Mouse (Mus musculus) C2C12 (cell line): ENCODE results near the gene Limch1. TPM values are rescaled to one million over a fixed set of nuclear protein-coding genes. Genes with fewer than 3 reads are reported as not detected.

Source experiments
- H3K27me3 ChIP-seq: one replicate; pipeline ENCODE4 v1.6.1; 2011; ENCODE audit not compliant: control insufficient read depth, insufficient read depth, insufficient read length
- H3K36me3 ChIP-seq: one replicate; pipeline ENCODE4 v1.6.1; 2011; ENCODE audit not compliant: control insufficient read depth, insufficient read depth
- H3K4me3 ChIP-seq: one replicate; pipeline ENCODE4 v1.5.1; 2011; ENCODE audit warnings: mild to moderate bottlenecking, control low read depth; ENCODE audit not compliant: poor library complexity, insufficient read depth, severe bottlenecking
- H3K79me2 ChIP-seq: one replicate; pipeline ENCODE4 v1.6.1; 2011; ENCODE audit not compliant: control insufficient read depth, insufficient read depth
- H3K79me3 ChIP-seq: one replicate; pipeline ENCODE4 v1.6.1; 2011; ENCODE audit warnings: low read depth, control low read depth
- H3ac ChIP-seq: one replicate; pipeline ENCODE3; 2011; ENCODE audit warnings: low read depth; ENCODE audit not compliant: control insufficient read depth, insufficient read length
- CEBPB ChIP-seq: IDR thresholded peaks from one replicate; pipeline ENCODE4 v1.6.1; 2011; ENCODE audit warnings: low read depth, mild to moderate bottlenecking, control low read depth, moderate library complexity
- CTCF ChIP-seq: IDR thresholded peaks from one replicate; pipeline ENCODE4 v1.5.1; 2011; ENCODE audit not compliant: control insufficient read depth, insufficient read depth, insufficient read length
- FOSL1 ChIP-seq: IDR thresholded peaks from one replicate; pipeline ENCODE4 v1.8.0; 2011; ENCODE audit warnings: mild to moderate bottlenecking, low read length; ENCODE audit not compliant: poor library complexity, insufficient read depth, severe bottlenecking
- MAX ChIP-seq: IDR thresholded peaks from one replicate; pipeline ENCODE4 v1.6.1; 2011; ENCODE audit warnings: mild to moderate bottlenecking, control low read depth
- MYOD1 ChIP-seq: IDR thresholded peaks from one replicate; pipeline ENCODE4 v1.6.1; 2011; ENCODE audit warnings: low read depth; ENCODE audit not compliant: control insufficient read depth, insufficient read length
- MYOG ChIP-seq: IDR thresholded peaks from one replicate; pipeline ENCODE4 v1.6.1; 2011; ENCODE audit not compliant: control insufficient read depth, insufficient read length; ENCODE audit errors: extremely low read depth
- USF1 ChIP-seq: IDR thresholded peaks from one replicate; pipeline ENCODE4 v1.6.1; 2011; ENCODE audit warnings: low read depth, mild to moderate bottlenecking, control low read depth, moderate library complexity
- polyA plus RNA-seq: library from polyadenylated mRNA; unstranded; fragments of >200 nt; fragmentation: generic; extraction: Trizol; gene quantifications from one replicate; pipeline ENCODE4 v1.2.1, GENCODE M21; 2012; ENCODE audit warnings: missing spikeins

The Limch1 gene
- polyA plus RNA-seq, 1 experiment: not detected

- Histone ChIP-seq H3ac (no peak overlapping the region), H3K27me3 (peaks cover 3% of the 10 kb centered on the region), H3K4me3 (no peak overlapping the region), H3K36me3 (no peaks in the 10 kb centered on the region), H3K79me3 (no peaks in the 10 kb centered on the region), H3K79me2 (no peaks in the 10 kb centered on the region)
- TF ChIP-seq CTCF: no peak
- no peak for TF ChIP-seq USF1
- TF ChIP-seq FOSL1: no peak
- TF ChIP-seq MYOG: no peak
- no peak for TF ChIP-seq CEBPB
- TF ChIP-seq MAX: no peak
- no peak for TF ChIP-seq MYOD1
These were observed 214.3 kb downstream of the Limch1 start for GRCm38 (mm10) chr5:66959968-66960367.

DNA sequence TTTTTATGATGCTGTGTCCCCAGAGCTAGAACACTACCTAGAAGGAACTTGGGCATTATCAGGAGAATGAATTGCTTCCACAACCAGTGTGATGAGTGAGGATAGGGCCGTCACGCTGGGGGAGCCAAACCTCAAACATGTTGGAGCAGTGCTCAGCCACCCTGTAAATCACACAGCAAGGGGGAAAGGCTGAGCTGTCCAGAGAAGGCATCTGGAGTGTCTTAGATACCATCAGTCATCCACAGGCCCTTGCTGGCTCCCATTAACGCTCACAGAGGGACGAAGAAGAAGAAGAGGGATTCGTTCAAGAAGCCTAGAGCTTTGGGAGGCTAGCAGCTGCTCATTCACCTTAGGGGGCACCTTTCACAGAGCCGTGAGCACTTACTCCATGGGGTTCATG, 219.8 kb downstream of the Limch1 start:
- Histone ChIP-seq H3K27me3 (peaks cover 5% of the 10 kb centered on the region), H3K36me3 (no peaks in the 10 kb centered on the region), H3K79me3 (no peaks in the 10 kb centered on the region), H3K4me3 (no peak overlapping the region), H3ac (no peak overlapping the region), H3K79me2 (no peaks in the 10 kb centered on the region)
- TF ChIP-seq MAX (no peak), FOSL1 (no peak), MYOD1 (no peak), CEBPB (no peak), USF1 (no peak), CTCF (no peak), MYOG (no peak)

GRCm38 (mm10) chr5:66967147-66967546, 221.5 kb downstream of the Limch1 start:
- Histone ChIP-seq H3K36me3 (no peaks in the 10 kb centered on the region), H3K4me3 (no peak overlapping the region), H3ac (no peak overlapping the region), H3K27me3 (peaks cover 5% of the 10 kb centered on the region), H3K79me2 (no peaks in the 10 kb centered on the region), H3K79me3 (no peaks in the 10 kb centered on the region)
- TF ChIP-seq CEBPB (no peak), MYOG (no peak), FOSL1 (no peak), USF1 (no peak), MYOD1 (no peak), MAX (no peak), CTCF (no peak)

DNA sequence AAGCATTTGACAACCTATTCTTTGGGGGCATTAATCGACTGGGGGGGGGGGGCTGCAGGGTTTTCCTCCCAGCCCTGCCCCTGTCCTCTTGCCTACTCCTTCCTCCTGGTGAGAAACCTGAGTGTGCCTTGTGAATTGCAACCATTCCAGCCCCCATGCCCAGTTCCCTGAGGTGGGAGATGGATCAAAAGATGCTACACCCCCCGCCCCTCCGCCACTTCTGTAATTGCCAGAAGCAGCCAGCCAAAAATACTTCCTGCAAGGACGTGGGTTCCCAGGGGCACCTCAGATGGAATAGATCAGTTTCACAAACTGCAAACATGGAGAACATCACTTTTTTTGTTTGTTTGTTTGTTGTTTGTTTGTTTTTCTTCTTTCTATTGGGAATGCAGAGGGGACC, 222.0 kb downstream of the Limch1 start:
- Histone ChIP-seq H3ac (no peak overlapping the region), H3K79me3 (no peaks in the 10 kb centered on the region), H3K4me3 (no peak overlapping the region), H3K79me2 (no peaks in the 10 kb centered on the region), H3K36me3 (no peaks in the 10 kb centered on the region), H3K27me3 (peaks cover 5% of the 10 kb centered on the region)
- TF ChIP-seq MAX (no peak), MYOG (no peak), FOSL1 (no peak), MYOD1 (no peak), CTCF (no peak), CEBPB (no peak), USF1 (no peak)

DNA sequence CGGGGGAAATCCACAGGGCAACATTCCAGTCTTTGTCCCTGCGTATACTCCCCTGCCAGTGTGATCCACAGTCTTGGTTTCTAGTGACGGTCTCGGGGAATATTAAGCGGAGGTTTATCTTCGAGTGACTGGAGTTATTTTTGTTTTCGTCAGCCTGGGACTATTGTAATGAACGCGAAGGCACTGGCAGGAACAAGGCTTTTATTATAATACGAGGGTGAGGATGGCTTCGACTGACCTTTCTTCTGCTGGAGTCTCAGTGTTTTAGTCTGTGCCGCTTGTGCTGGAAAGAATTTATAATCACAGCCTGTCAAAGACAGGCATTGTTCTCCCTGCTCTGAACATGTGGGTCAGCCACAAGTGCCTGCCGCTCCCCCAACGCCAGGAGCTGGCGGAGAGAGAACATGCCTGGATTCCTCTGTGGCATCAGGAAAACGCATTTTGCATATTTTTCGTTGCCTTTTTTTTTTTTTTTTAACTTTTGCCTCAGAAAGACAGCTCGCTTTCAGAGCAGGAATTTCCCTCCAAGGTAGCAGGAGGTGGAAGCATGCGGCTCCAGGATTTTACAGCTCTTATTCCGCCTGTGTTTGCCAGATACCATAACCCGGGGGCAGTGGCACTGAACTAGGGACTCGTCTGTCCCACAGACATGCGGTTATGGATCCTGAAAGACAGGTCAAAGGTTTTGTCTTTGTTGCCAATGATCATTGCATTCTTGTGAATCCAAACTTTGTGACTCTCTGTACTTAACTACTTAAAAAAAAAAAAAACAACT, 222.6 kb downstream of the Limch1 start:
- Histone ChIP-seq H3ac (no peak overlapping the region), H3K27me3 (peaks cover 5% of the 10 kb centered on the region), H3K79me2 (no peaks in the 10 kb centered on the region), H3K79me3 (no peaks in the 10 kb centered on the region), H3K36me3 (no peaks in the 10 kb centered on the region), H3K4me3 (no peak overlapping the region)
- TF ChIP-seq MAX (no peak), MYOD1 (no peak), CTCF (no peak), CEBPB (no peak), USF1 (no peak), MYOG (no peak), FOSL1 (no peak)
